Mouse (Mus musculus) limb, embryonic 11.5 days (tissue): ENCODE measurements around the gene Zfp553. TPM values are rescaled to one million over a fixed set of nuclear protein-coding genes. Genes with fewer than 3 reads are reported as not detected.
A peak's percentile ranks its signal among the peaks of the same experiment; 100 is the strongest.

Experiments used
- ATAC-seq: fragments of 200-750 bp; cut with Nextera tagmentation; 2 replicates; pipeline ENCODE4 v1.8.0; 2017; ENCODE audit warnings: low read depth; ENCODE audit not compliant: insufficient number of reproducible peaks, low FRiP score, low TSS enrichment
- DNase-seq: peaks from one replicate; pipeline ENCODE4 v3.0.0-alpha.2; 2015; ENCODE audit warnings: low spot score
- H3K27ac ChIP-seq: fragments of 300-500 bp; sonication (generic); replicated peaks from 2 replicates; pipeline ENCODE4 v1.5.1; 2014; ENCODE audit warnings: low read depth, mild to moderate bottlenecking, low read length
- H3K27me3 ChIP-seq: fragments of 300-500 bp; sonication (generic); 2 replicates; pipeline ENCODE4 v1.6.1; 2014; ENCODE audit warnings: mild to moderate bottlenecking, low read length, mixed read lengths; ENCODE audit not compliant: control insufficient read depth, insufficient read depth
- H3K36me3 ChIP-seq: fragments of 300-500 bp; sonication (generic); 2 replicates; pipeline ENCODE4 v1.6.1; 2014; ENCODE audit warnings: mild to moderate bottlenecking, low read length, moderate library complexity, mixed read lengths; ENCODE audit not compliant: control insufficient read depth, insufficient read depth
- H3K4me1 ChIP-seq: fragments of 300-500 bp; sonication (generic); 2 replicates; pipeline ENCODE4 v1.6.1; 2014; ENCODE audit warnings: low read length, mixed read lengths; ENCODE audit not compliant: control insufficient read depth, insufficient read depth
- H3K4me2 ChIP-seq: fragments of 300-500 bp; sonication (generic); 2 replicates; pipeline ENCODE4 v1.6.1; 2014; ENCODE audit warnings: low read depth, mild to moderate bottlenecking, moderate library complexity; ENCODE audit not compliant: severe bottlenecking
- H3K4me3 ChIP-seq: fragments of 300-500 bp; sonication (generic); 2 replicates; pipeline ENCODE4 v1.5.1; 2014; ENCODE audit warnings: low read depth, low read length
- H3K9ac ChIP-seq: fragments of 300-500 bp; sonication (generic); 2 replicates; pipeline ENCODE4 v1.6.1; 2014; ENCODE audit warnings: mild to moderate bottlenecking, low read length
- H3K9me3 ChIP-seq: fragments of 300-500 bp; sonication (generic); 2 replicates; pipeline ENCODE4 v1.6.1; 2016; ENCODE audit warnings: low read length; ENCODE audit not compliant: control insufficient read depth
- WGBS: fragments of 180-500 bp; shearing (Covaris S2); extraction: QIAGEN DNeasy Blood & Tissue Kit; methylation state at CpG from one replicate; pipeline ENCODE4 v1.1.7; 2014; 5-methylcytosine and 5-hydroxymethylcytosine counted together
- polyA plus RNA-seq: library from polyadenylated mRNA; unstranded; fragments of >200 nt; fragmentation: Nextera tagmentation; extraction: Ambion mirVana; gene quantifications from 2 replicates; pipeline ENCODE4 v1.2.1, GENCODE M21; 2014

The Zfp553 gene
- polyA plus RNA-seq, 1 experiment from 2014 or later, result 29.1 TPM

DNA sequence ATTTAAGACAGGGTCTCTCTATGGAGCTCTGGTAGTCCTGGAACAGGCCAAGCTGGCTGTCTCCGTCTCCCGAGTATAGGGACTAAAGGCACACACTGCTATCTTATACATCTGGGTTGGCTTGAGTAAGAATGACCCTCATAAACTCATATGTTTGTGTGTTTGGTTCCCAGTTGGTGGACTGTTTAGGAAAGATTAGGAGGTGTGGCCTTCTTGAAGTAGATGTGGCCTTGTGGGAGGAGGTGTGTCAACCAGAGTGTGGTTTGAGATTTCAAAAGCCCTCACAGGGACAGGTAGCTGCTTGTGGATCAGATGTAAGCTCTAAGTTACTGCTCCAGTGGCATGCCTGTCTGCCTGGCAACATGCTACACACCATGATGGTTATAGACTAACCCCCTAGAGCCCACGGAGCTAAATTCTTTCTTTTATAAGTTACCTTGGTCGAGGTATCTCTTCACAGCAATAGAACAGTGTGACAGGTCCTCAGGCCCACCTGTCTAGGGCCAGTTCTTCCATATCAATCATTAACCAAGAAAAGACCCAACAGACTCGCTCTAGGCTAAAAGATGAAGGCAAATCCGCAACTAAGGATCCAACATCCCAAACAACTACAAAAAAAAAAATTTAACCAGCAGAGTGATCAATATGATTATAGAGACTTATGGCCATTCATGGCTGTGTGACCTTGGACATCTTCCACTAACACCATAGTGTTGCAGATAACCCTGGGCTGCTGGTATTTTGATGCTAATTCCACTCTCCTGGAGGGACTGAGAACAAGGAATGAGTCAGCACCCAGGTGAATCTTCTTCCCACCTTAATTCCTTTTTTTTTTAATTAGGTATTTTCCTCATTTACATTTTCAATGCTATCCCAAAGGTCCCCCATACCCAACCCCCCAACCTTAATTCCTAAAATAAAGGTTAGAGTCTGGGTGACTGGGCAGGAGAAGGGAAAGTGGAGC is 9.1 kb upstream of the Zfp553 start:
- no peak for ATAC-seq
- Histone ChIP-seq H3K4me1 (no peaks in the 10 kb centered on the region), H3K4me3 (no peak overlapping the region), H3K4me2 (no peak overlapping the region), H3K9me3 (no peaks in the 10 kb centered on the region; the same call in 1 of the 2 replicates), H3K27ac (no peak overlapping the region), H3K9ac (no peak overlapping the region), H3K27me3 (no peaks in the 10 kb centered on the region), H3K36me3 (peaks cover under 1% of the 10 kb centered on the region; the same call in 1 of the 2 replicates)
- 79% methylated on average over 6 of the region's 6 CpGs for WGBS
- DNase-seq, result no peak

DNA sequence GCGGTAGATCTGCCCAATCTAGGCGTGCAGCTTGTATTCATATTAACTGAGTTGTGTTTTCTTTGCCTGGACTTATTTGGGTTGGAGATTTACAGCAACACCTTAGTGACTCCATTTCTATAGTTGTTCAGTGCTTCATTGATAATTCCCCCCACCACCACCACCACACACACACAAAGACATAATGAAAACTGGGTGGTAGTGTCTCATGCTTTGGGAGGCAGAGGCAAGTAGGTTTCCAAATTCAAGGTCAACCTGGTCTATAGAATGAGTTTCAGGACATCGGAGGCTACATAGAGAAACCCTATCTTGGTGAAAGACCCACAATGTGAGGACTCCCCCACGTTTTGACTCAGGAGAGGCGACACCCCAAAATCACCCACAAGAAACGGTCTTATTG is 8.2 kb upstream of the Zfp553 start:
- no peak for DNase-seq
- Histone ChIP-seq H3K4me1 (no peaks in the 10 kb centered on the region), H3K4me2 (no peak overlapping the region), H3K9ac (no peak overlapping the region), H3K27me3 (no peaks in the 10 kb centered on the region), H3K27ac (no peak overlapping the region), H3K36me3 (peaks cover 6% of the 10 kb centered on the region; the same call in 1 of the 2 replicates), H3K9me3 (no peaks in the 10 kb centered on the region; the same call in 1 of the 2 replicates), H3K4me3 (no peak overlapping the region)
- ATAC-seq, result no peak
- WGBS, result 88% methylated on average over 6 of the region's 6 CpGs

DNA sequence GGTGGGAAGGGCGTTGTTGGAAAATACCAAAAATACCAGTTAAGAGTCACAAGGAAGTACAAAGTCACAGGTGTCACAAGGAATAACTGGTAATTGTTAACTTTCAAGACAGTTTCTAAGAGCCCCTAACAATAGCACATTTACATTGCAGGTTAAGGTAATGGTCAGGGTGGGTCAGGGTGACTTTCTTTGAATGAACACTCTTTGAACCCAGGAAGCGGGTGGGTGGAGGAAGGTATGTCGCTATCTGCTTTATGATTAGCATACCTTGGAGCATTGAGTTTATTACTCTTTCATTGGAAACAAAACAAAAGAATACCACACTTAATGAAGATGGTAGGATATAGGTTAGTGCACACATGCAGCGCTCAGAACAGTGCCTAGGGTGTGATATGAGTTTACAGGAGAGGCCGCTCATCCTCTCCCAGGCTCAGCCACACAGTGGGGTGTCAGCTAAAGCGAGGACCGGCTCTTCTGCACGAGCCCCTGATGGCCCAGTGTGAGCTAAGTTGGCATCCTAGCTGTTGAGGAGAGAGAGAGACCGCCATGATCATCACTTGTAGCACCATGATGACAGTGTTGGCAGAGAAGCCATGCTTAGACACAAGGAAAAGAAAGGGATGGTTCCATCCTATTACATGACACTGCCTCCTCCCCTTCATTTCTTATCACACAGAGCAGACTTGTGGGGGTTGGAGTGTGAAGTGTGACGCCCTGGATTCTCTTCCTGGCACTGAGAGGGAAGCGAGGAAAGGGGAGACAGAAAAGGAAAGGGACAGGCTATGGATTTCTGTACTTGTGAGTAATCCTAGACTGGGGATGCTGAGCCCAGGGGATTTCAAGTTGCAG is 7.5 kb upstream of the Zfp553 start:
- H3K9ac ChIP-seq, result no peak overlapping the region
- ATAC-seq (no peak), DNase-seq (no peak)
- H3K4me1 ChIP-seq, result no peaks in the 10 kb centered on the region
- WGBS, result 84% methylated on average over 11 of the region's 11 CpGs
- no peak overlapping the region for H3K27ac ChIP-seq
- no peak overlapping the region for H3K4me2 ChIP-seq
- peaks cover 9% of the 10 kb centered on the region; the same call in 1 of the 2 replicates for H3K36me3 ChIP-seq
- no peak overlapping the region for H3K4me3 ChIP-seq
- no peaks in the 10 kb centered on the region for H3K27me3 ChIP-seq
- H3K9me3 ChIP-seq, result no peaks in the 10 kb centered on the region; the same call in 1 of the 2 replicates

DNA sequence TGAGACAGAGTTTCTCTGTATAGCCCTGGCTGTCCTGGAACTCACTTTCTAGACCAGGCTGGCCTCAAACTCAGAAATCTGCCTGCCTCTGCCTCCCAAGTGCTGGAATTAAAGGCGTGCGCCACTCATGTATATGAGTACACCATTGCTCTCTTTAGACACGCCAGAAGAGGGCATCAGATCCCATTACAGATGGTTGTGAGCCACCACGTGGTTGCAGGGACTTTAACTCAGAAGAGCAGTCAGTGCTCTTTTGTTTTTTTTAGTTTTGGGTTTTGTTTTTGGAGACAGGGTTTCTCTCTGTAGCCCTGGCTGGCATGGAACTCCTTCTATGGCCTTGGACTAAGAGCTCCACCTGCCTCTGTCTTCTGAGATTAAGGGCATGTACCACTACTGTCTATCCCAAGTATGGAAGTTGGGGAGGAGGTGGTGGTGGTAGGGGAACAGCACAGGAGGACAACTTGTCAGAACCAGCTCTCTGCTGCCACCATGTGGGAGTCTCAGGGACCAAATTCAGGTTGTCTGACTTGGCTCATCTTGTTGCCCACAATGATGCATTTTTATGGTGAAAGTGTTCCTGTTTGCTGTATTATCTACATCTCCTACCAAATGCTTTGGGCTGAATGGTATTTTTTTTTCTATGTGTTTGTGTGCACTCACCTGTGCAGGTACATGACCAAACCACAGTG is 4.1 kb upstream of the Zfp553 start:
- no peak for ATAC-seq
- peaks cover 9% of the 10 kb centered on the region; the same call in 1 of the 2 replicates for H3K36me3 ChIP-seq

DNA sequence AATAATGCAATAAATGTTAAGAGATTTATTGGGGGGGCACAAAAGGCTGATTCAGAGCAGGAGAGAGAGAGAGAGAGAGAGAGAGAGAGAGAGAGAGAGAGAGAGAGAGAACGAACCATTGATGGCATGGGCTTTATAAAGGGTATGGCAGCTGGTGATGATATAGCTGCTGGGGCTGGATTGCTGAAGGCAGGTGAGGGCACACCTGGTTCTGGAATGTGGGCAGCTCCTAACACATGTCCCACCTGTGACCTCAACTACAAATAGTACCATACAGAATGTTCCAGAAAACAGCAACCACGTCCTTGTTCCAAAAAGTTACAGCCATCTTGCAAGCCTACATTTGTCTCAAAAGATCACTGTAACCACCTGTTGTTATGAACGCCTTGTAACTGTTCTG is 1.5 kb upstream of the Zfp553 start:
- Histone ChIP-seq H3K27ac (no peak overlapping the region), H3K36me3 (peaks cover 26% of the 10 kb centered on the region), H3K27me3 (no peaks in the 10 kb centered on the region), H3K9me3 (peaks cover 2% of the 10 kb centered on the region; the same call in 1 of the 2 replicates), H3K4me1 (peaks cover 7% of the 10 kb centered on the region), H3K9ac (no peak overlapping the region; the same call in 1 of the 2 replicates), H3K4me3 (peak overlapping the region; percentile 94), H3K4me2 (peak overlapping the region; percentile 70)
- no peak for DNase-seq
- 82% methylated on average over 3 of the region's 3 CpGs for WGBS
- ATAC-seq, result no peak

More for the DNA sequence above, 4.1 kb upstream of the Zfp553 start:
- peak; percentile 83 for DNase-seq
- Histone ChIP-seq H3K4me3 (no peak overlapping the region; the same call in 1 of the 2 replicates), H3K9me3 (no peaks in the 10 kb centered on the region), H3K27me3 (no peaks in the 10 kb centered on the region), H3K4me1 (peaks cover 7% of the 10 kb centered on the region), H3K27ac (no peak overlapping the region), H3K4me2 (no peak overlapping the region), H3K9ac (no peak overlapping the region)
- WGBS, result 66% methylated on average over 4 of the region's 4 CpGs

DNA sequence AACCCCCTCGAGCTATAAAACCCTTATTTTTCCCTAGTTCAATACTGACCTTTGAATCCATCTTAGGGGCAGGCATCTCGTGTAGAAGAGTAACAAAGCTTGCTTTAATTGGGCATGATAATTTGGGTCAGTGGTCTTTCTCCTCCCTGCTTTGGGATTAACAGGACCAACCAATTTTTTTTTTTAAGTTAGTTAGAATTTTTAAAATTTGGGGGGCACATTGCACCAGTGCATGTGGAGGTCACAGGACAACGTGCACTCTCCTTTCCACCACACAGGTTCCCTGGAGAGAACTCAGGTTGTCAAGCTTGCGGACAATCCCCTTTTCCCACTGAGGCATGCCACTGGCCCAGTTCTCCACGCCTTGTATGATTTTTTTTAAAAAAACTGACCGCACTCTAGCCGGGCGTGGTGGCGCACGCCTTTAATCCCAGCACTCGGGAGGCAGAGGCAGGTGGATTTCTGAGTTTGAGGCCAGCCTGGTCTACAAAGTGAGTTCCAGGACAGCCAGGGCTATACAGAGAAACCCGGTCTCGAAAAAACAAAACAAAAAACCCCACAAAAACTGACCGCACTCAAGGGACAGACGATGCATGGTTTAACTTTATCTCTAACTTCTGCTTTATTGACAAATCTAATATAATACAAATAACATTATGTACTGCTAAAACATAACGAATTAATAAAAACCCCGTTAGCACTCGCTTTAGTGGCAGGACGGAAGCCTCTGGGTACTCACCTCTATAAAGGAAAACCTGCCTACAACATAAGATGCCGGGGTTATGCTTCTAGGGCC is 837 bp upstream of the Zfp553 start:
- WGBS, result 14% methylated on average over 20 of the region's 20 CpGs
- Histone ChIP-seq H3K4me1 (peaks cover 7% of the 10 kb centered on the region), H3K36me3 (peaks cover 32% of the 10 kb centered on the region), H3K9me3 (peaks cover 2% of the 10 kb centered on the region; the same call in 1 of the 2 replicates), H3K27me3 (no peaks in the 10 kb centered on the region), H3K4me3 (peak overlapping the region; percentile 94), H3K4me2 (peak overlapping the region; percentile 70), H3K9ac (peak overlapping the region; percentile 96), H3K27ac (peak overlapping the region; percentile 98)
- ATAC-seq (no peak), DNase-seq (no peak)

DNA sequence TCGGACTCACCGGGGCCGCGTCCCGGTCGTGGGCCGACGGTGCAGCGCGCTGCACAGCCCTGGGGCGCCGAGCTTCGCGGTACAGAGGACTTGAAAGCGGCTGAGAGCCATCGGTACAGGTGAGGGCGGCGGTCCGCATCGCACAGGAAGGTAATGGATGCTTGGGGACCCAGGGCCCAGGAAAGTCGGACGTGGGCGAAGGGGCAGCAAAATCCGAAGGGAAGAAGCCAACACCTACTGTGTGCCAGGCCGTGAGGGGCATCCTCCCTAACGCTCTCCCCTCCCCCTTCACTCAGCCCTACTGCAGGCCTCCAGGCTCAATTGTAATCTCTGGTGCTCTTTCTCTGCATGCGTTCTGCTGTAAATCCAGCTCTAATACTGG is 498 bp downstream of the Zfp553 start:
- peaks cover 44% of the 10 kb centered on the region for H3K36me3 ChIP-seq
- H3K4me2 ChIP-seq, result peak overlapping the region; percentile 70
- peaks cover 7% of the 10 kb centered on the region for H3K4me1 ChIP-seq
- ATAC-seq (peak; percentile 27; the same call in 1 of the 2 replicates), DNase-seq (no peak)
- peak overlapping the region; percentile 98 for H3K27ac ChIP-seq
- peak overlapping the region; percentile 94 for H3K4me3 ChIP-seq
- peaks cover 2% of the 10 kb centered on the region; the same call in 1 of the 2 replicates for H3K9me3 ChIP-seq
- no peaks in the 10 kb centered on the region for H3K27me3 ChIP-seq
- under 1% methylated on average over 27 of the region's 27 CpGs for WGBS
- peak overlapping the region; percentile 96 for H3K9ac ChIP-seq
